Mouse (Mus musculus): ENCODE results near the gene Olfr1012. TPM values are rescaled to one million over a fixed set of nuclear protein-coding genes. Genes with fewer than 3 reads are reported as not detected.
"Not testable (repeated sequence)": the region's sequence is repeated elsewhere in the genome, so short reads cannot be mapped to it uniquely, and the experiment has no call there.

The Olfr1012 gene
- total RNA-seq (2015): not detected in 2 replicates
- not detected in 2 replicates for total RNA-seq (2017)

GRCm38 (mm10) chr2:85762666-85763065 lies at the start of gene Olfr1012:
TSS of gene Olfr1012 (minus strand) at chr2:85762766.
- ATAC-seq (ENCODE audit: poor library complexity, severe bottlenecking): no peak

GRCm38 (mm10) chr2:85804501-85804900 lies 41.9 kb upstream of the Olfr1012 start:
- ATAC-seq (ENCODE audit: poor library complexity, severe bottlenecking): no peak

- ATAC-seq (ENCODE audit: poor library complexity, severe bottlenecking): no peak
Measured at GRCm38 (mm10) chr2:85802444-85802843, 39.9 kb upstream of the Olfr1012 start, which contains the start of gene Olfr1016. TSS of gene Olfr1016 (minus strand) at chr2:85802544.

DNA sequence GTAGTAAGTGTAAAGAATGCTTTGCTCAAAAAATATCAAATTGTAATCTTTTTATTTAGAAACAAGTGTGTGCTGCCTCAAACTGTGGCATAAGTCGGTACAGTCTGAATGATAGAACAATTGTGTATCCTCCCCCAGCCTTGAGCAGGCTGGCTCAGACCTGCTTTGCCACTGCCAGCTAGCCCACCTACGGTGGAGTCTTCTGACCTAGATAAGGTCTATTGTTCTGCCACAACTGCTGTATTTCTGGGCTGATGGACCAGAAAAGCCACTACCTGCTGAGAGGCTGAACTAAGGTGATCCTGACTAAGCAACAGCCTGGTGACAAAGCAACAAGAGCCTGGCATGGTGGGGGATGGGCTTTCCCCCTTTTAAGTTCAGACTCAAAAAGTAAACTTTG lies 29.8 kb upstream of the Olfr1012 start:
- no peak for ATAC-seq (ENCODE audit: poor library complexity, severe bottlenecking)

DNA sequence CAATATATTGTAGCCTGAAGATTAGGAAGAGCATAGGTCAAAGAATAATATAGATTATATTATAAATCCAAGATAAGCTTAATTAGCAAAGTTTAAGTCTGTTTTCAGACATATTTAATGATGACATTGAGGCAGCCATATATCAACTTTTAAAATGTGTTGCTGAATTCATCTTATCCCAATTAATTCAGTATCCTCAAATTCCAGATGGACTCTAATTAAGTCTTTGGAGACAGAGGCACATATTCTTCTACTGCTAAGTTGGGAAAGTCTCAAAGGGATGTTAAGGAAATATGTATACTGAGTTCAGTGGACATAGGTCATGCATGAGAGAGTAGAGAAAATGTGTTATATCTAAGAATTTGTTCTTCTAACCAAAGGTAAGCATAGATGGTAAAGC lies 19.2 kb upstream of the Olfr1012 start, which contains the start of gene Olfr1015:
TSS of gene Olfr1015 (plus strand) at position 301 of the 400 bp plus-strand sequence.
- no peak for ATAC-seq (ENCODE audit: poor library complexity, severe bottlenecking)

GRCm38 (mm10) chr2:85772413-85772812 lies 9.8 kb upstream of the Olfr1012 start, which contains the start of gene Olfr1014:
TSS of gene Olfr1014 (plus strand) at chr2:85772713.
- no peak for ATAC-seq (ENCODE audit: poor library complexity, severe bottlenecking)

GRCm38 (mm10) chr2:85766798-85767197 lies 4.2 kb upstream of the Olfr1012 start, which contains the start of gene Olfr1013:
TSS of gene Olfr1013 (plus strand) at chr2:85767098.
- no peak for ATAC-seq (ENCODE audit: poor library complexity, severe bottlenecking)

DNA sequence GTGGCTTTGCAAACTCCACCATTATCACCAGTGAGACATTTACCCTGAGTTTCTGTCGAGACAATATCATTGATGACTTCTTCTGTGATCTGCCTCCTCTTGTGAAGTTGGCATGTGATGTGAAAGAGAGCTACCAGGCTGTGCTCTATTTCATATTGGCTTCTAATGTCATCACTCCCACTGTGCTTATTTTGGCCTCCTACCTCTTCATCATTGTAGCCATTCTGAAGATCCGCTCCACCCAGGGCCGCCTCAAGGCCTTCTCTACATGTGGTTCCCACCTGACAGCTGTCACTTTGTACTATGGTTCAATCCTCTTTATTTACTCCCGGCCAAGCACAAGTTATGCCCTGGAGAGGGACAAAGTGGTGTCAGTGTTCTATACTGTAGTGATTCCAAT lies 8.7 kb downstream of the Olfr1012 start:
- no peak for ATAC-seq (ENCODE audit: poor library complexity, severe bottlenecking)

DNA sequence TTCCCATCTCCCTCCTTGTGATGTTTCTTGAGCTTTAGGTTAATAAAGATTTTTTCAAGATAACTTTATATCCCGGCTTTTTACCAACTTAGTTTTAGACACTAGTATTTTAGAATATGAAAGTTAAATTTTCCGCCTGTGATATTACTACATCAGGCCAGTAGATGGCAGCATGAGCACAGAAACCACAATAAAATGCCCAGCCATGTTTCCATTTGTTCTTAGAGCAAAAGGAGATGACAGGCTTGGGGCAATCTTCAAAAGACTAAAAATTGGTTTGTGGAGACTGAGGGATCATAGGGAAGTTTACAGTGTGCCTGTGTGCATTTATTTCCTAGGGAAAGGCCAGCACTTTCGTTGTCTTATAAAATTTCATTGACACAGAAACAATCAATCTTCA lies 36.8 kb downstream of the Olfr1012 start:
- peak; percentile 72 for ATAC-seq (ENCODE audit: poor library complexity, severe bottlenecking)

DNA sequence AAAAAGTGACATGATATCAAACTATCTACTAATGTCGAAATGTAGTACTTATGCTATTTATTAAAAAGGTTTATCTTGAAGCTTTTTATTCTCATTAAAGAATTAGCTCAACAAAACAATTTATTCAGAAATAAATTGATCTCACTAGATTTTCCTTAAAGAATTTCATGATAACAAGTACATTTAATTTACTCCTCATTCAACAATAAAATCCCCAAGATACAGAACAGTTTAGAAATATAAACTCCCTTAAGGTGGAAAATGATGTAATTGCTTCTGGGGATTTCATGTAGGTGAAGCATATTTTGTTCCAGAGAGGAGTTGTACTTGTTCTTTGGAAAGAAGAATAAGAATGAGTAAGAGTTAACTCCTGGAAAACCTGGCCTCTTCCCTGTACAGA lies 47.4 kb downstream of the Olfr1012 start, which contains the start of gene Olfr1009:
TSS of gene Olfr1009 (plus strand) at position 301 of the 400 bp plus-strand sequence.
- ATAC-seq (ENCODE audit: poor library complexity, severe bottlenecking): no peak

- no peak for ATAC-seq (ENCODE audit: poor library complexity, severe bottlenecking)
Measured at GRCm38 (mm10) chr2:85711159-85711558, 51.4 kb downstream of the Olfr1012 start.

DNA sequence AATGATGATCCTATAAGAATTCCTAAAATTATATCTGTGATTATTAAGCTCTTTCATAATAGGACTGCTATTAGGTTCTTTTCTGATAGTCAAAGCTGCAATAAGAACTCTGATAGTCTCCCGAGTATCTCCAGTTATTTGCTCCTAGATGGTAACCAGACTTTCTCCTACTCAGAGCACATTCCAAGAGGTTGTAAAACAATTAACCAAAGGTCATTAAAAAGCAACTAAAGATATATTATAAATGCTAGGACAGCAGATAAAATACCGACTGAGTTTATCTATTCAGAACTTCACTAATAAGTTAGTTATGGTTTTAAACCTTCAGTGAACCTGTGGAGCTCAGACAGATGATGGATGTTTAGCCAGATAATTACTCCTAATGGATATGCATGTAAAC lies 51.9 kb downstream of the Olfr1012 start:
- ATAC-seq (ENCODE audit: poor library complexity, severe bottlenecking): not testable (repeated sequence)

Other genes with a start within 250 kb of the Olfr1012 start
- not detected in 2 replicates for gene 4833423E24Rik, start 243.7 kb downstream of the Olfr1012 start, total RNA-seq (2015)
- gene 4833423E24Rik, start 243.7 kb downstream of the Olfr1012 start, total RNA-seq (2017): not detected in 2 replicates
- not detected in 2 replicates for gene Olfr996, start 183.6 kb downstream of the Olfr1012 start, total RNA-seq (2015)
- gene Olfr996, start 183.6 kb downstream of the Olfr1012 start, total RNA-seq (2017): not detected in 2 replicates
- gene Olfr998, start 173.8 kb downstream of the Olfr1012 start, total RNA-seq (2015): not detected in 2 replicates
- gene Olfr998, start 173.8 kb downstream of the Olfr1012 start, total RNA-seq (2017): not detected in 2 replicates
- gene Olfr1000, start 150.9 kb downstream of the Olfr1012 start, total RNA-seq (2015): not detected in 2 replicates
- not detected in 2 replicates for gene Olfr1000, start 150.9 kb downstream of the Olfr1012 start, total RNA-seq (2017)
- gene Olfr1002, start 112.1 kb downstream of the Olfr1012 start, total RNA-seq (2015): not detected in 2 replicates
- not detected in 2 replicates for gene Olfr1002, start 112.1 kb downstream of the Olfr1012 start, total RNA-seq (2017)
- not detected in 2 replicates for gene Olfr154, start 98.3 kb downstream of the Olfr1012 start, total RNA-seq (2015)
- gene Olfr154, start 98.3 kb downstream of the Olfr1012 start, total RNA-seq (2017): not detected in 2 replicates
- not detected in 2 replicates for gene Olfr1006, start 84.0 kb downstream of the Olfr1012 start, total RNA-seq (2015)
- gene Olfr1006, start 84.0 kb downstream of the Olfr1012 start, total RNA-seq (2017): not detected in 2 replicates
- gene Olfr1008, start 73.3 kb downstream of the Olfr1012 start, total RNA-seq (2015): not detected in 2 replicates
- not detected in 2 replicates for gene Olfr1008, start 73.3 kb downstream of the Olfr1012 start, total RNA-seq (2017)
- not detected in 2 replicates for gene Olfr1009, start 47.3 kb downstream of the Olfr1012 start, total RNA-seq (2015)
- gene Olfr1009, start 47.3 kb downstream of the Olfr1012 start, total RNA-seq (2017): not detected in 2 replicates
- not detected in 2 replicates for gene Olfr1013, start 4.3 kb upstream of the Olfr1012 start, total RNA-seq (2015)
- not detected in 2 replicates for gene Olfr1013, start 4.3 kb upstream of the Olfr1012 start, total RNA-seq (2017)
- gene Olfr1014, start 9.9 kb upstream of the Olfr1012 start, total RNA-seq (2015): not detected in 2 replicates
- gene Olfr1014, start 9.9 kb upstream of the Olfr1012 start, total RNA-seq (2017): not detected in 2 replicates
- not detected in 2 replicates for gene Olfr1015, start 19.3 kb upstream of the Olfr1012 start, total RNA-seq (2015)
- not detected in 2 replicates for gene Olfr1015, start 19.3 kb upstream of the Olfr1012 start, total RNA-seq (2017)
- gene Olfr1016, start 39.8 kb upstream of the Olfr1012 start, total RNA-seq (2015): not detected in 2 replicates
- gene Olfr1016, start 39.8 kb upstream of the Olfr1012 start, total RNA-seq (2017): not detected in 2 replicates
- not detected in 2 replicates for gene Olfr1018, start 55.7 kb upstream of the Olfr1012 start, total RNA-seq (2015)
- gene Olfr1018, start 55.7 kb upstream of the Olfr1012 start, total RNA-seq (2017): not detected in 2 replicates
- not detected in 2 replicates for gene Olfr1019, start 82.7 kb upstream of the Olfr1012 start, total RNA-seq (2015)
- gene Olfr1019, start 82.7 kb upstream of the Olfr1012 start, total RNA-seq (2017): not detected in 2 replicates
- gene Olfr1020, start 84.3 kb upstream of the Olfr1012 start, total RNA-seq (2015): not detected in 2 replicates
- gene Olfr1020, start 84.3 kb upstream of the Olfr1012 start, total RNA-seq (2017): not detected in 2 replicates
- gene Olfr1022, start 105.8 kb upstream of the Olfr1012 start, total RNA-seq (2015): not detected in 2 replicates
- not detected in 2 replicates for gene Olfr1022, start 105.8 kb upstream of the Olfr1012 start, total RNA-seq (2017)
- not detected in 2 replicates for gene Olfr1023, start 122.9 kb upstream of the Olfr1012 start, total RNA-seq (2015)
- gene Olfr1023, start 122.9 kb upstream of the Olfr1012 start, total RNA-seq (2017): not detected in 2 replicates
- not detected in 2 replicates for gene Olfr1024, start 142.3 kb upstream of the Olfr1012 start, total RNA-seq (2015)
- not detected in 2 replicates for gene Olfr1024, start 142.3 kb upstream of the Olfr1012 start, total RNA-seq (2017)
- gene Olfr1025-ps1, start 152.4 kb upstream of the Olfr1012 start, total RNA-seq (2015): not detected in 2 replicates
- not detected in 2 replicates for gene Olfr1025-ps1, start 152.4 kb upstream of the Olfr1012 start, total RNA-seq (2017)
- gene Olfr1026, start 158.8 kb upstream of the Olfr1012 start, total RNA-seq (2015): not detected in 2 replicates
- not detected in 2 replicates for gene Olfr1026, start 158.8 kb upstream of the Olfr1012 start, total RNA-seq (2017)
- gene Olfr1028, start 187.7 kb upstream of the Olfr1012 start, total RNA-seq (2015): not detected in 2 replicates
- not detected in 2 replicates for gene Olfr1028, start 187.7 kb upstream of the Olfr1012 start, total RNA-seq (2017)
- gene Olfr1029, start 211.1 kb upstream of the Olfr1012 start, total RNA-seq (2015): 0.57 TPM in 1 of 2 replicates, not detected in the other
- gene Olfr1029, start 211.1 kb upstream of the Olfr1012 start, total RNA-seq (2017): not detected in 2 replicates
- not detected in 2 replicates for gene Olfr1030, start 216.5 kb upstream of the Olfr1012 start, total RNA-seq (2015)
- gene Olfr1030, start 216.5 kb upstream of the Olfr1012 start, total RNA-seq (2017): not detected in 2 replicates
- gene Olfr1031, start 227.5 kb upstream of the Olfr1012 start, total RNA-seq (2015): not detected in 2 replicates
- gene Olfr1031, start 227.5 kb upstream of the Olfr1012 start, total RNA-seq (2017): not detected in 2 replicates
- not detected in 2 replicates for gene Olfr1032, start 242.8 kb upstream of the Olfr1012 start, total RNA-seq (2015)
- not detected in 2 replicates for gene Olfr1032, start 242.8 kb upstream of the Olfr1012 start, total RNA-seq (2017)